ENCODE assay signal across 13 mouse cellular contexts in genomic region chr15:103001370-103001769, GRCm38 (mm10). TPM values are rescaled to one million over a fixed set of nuclear protein-coding genes. Genes with fewer than 3 reads are reported as not detected.
DNase-seq lines count a peak whose midpoint lies in the region; ATAC-seq and TF ChIP-seq lines count a peak whose summit lies in the region.
"Had no signal": no experiment of that assay in that cellular context is flagged by ENCODE, and none has a peak within 500 bp of the region (broad histone marks: within the 10 kb centered on the region; RNA-seq: fewer than 3 reads in every experiment).

No protein-coding gene starts in this region.

- H3K4me1 ChIP-seq in heart, embryonic 16.5 days (ENCODE audit: control insufficient read depth, insufficient read depth, low read length) = peaks cover 10% of the 10 kb centered on the region; the same call in 1 of the 2 replicates
- peaks cover 86% of the 10 kb centered on the region for H3K4me1 ChIP-seq in G1E (ENCODE audit: insufficient read depth, low read depth, low read length)
- peaks cover 10% of the 10 kb centered on the region for H3K4me1 ChIP-seq in intestine, embryonic 14.5 days (replicated peaks; ENCODE audit: control insufficient read depth, insufficient read depth, low read length)
- H3K4me1 ChIP-seq in neural tube, embryonic 12.5 days = peaks cover 64% of the 10 kb centered on the region

- ATAC-seq in heart, embryonic 16.5 days (replicated peaks; ENCODE audit: extremely low read depth, insufficient read depth, low FRiP score) = 0 out of 2 replicates have a peak, but pooled peaks have one; percentile 37
- no peak for ATAC-seq in G1E (ENCODE audit: extremely low read depth, insufficient number of reproducible peaks, low FRiP score, poor library complexity, severe bottlenecking)
- no peak for ATAC-seq in intestine, embryonic 14.5 days (replicated peaks; ENCODE audit: low FRiP score, low TSS enrichment, low read depth)
- ATAC-seq in neural tube, embryonic 12.5 days (ENCODE audit: low FRiP score, low read depth) = no peak
- ATAC-seq in frontal cortex, adult (ENCODE audit: low TSS enrichment) = no peak
- ATAC-seq: lung, postnatal 0 days had no signal

- no peak overlapping the region for H3K9ac ChIP-seq in heart, embryonic 16.5 days (ENCODE audit: low read length)
- H3K9ac ChIP-seq in intestine, embryonic 14.5 days (ENCODE audit: low read length) = peak overlapping the region; percentile 68
- peak overlapping the region; percentile 96 for H3K9ac ChIP-seq in neural tube, embryonic 12.5 days

- H3K27ac ChIP-seq in heart, embryonic 16.5 days (ENCODE audit: low read length) = no peak overlapping the region
- peak overlapping the region; percentile 29 for H3K27ac ChIP-seq in intestine, embryonic 14.5 days (ENCODE audit: low read depth)
- peak overlapping the region; percentile 91 for H3K27ac ChIP-seq in neural tube, embryonic 12.5 days

- H3K9me3 ChIP-seq in heart, embryonic 16.5 days (replicated peaks; ENCODE audit: control insufficient read depth, low read length) = no peaks in the 10 kb centered on the region
- H3K9me3 ChIP-seq in G1E (replicated peaks) = no peaks in the 10 kb centered on the region
- H3K9me3 ChIP-seq in intestine, embryonic 14.5 days (ENCODE audit: control insufficient read depth, low read length) = no peaks in the 10 kb centered on the region
- H3K9me3 ChIP-seq in neural tube, embryonic 12.5 days = no peaks in the 10 kb centered on the region

- peaks cover 93% of the 10 kb centered on the region for H3K27me3 ChIP-seq in heart, embryonic 16.5 days (ENCODE audit: control insufficient read depth, insufficient read depth, low read length)
- no peaks in the 10 kb centered on the region for H3K27me3 ChIP-seq in G1E (ENCODE audit: insufficient read depth, low read length)
- peaks cover 100% of the 10 kb centered on the region for H3K27me3 ChIP-seq in intestine, embryonic 14.5 days (replicated peaks; ENCODE audit: control insufficient read depth, insufficient read depth, low read length)
- H3K27me3 ChIP-seq in neural tube, embryonic 12.5 days (replicated peaks) = 0 out of 2 replicates have a peak, but pooled peaks cover 4% of the 10 kb centered on the region

- H3K36me3 ChIP-seq in heart, embryonic 16.5 days (ENCODE audit: control insufficient read depth, insufficient read depth) = no peaks in the 10 kb centered on the region
- peaks cover 17% of the 10 kb centered on the region for H3K36me3 ChIP-seq in G1E (replicated peaks)
- no peaks in the 10 kb centered on the region for H3K36me3 ChIP-seq in intestine, embryonic 14.5 days (ENCODE audit: control insufficient read depth, insufficient read depth, low read length)
- H3K36me3 ChIP-seq in neural tube, embryonic 12.5 days = no peaks in the 10 kb centered on the region

- H3K4me2 ChIP-seq in heart, embryonic 16.5 days (ENCODE audit: low read depth, low read length) = peak overlapping the region; percentile 6; the same call in 1 of the 2 replicates
- peak overlapping the region; percentile 64 for H3K4me2 ChIP-seq in intestine, embryonic 14.5 days (ENCODE audit: low read length)
- peak overlapping the region; percentile 86 for H3K4me2 ChIP-seq in neural tube, embryonic 12.5 days (replicated peaks)

- WGBS in heart, embryonic 16.5 days = 34% methylated on average over 2 of the region's 2 CpGs
- WGBS in intestine, embryonic 14.5 days = 46% methylated on average over 2 of the region's 2 CpGs
- WGBS in neural tube, embryonic 12.5 days = 18% methylated on average over 2 of the region's 2 CpGs

- TF ChIP-seq CTCF in G1E (IDR thresholded peaks at IDR 0.05; ENCODE audit: low read depth, low read length) = no peak

- no peak for DNase-seq in heart, adult 9 months (ENCODE audit: low spot score in 2 of 2)
- DNase-seq in G1E (ENCODE audit: low spot score) = no peak
- DNase-seq in intestine, embryonic 14.5 days (ENCODE audit: low spot score) = no peak
- DNase-seq in right cerebral cortex, adult 18-20 months = no peak
- DNase-seq: cerebellum, adult 9-11 months; retina, postnatal 1 day; thymus, postnatal 4 days had no signal

- no peak overlapping the region for H3K4me3 ChIP-seq in heart, embryonic 16.5 days (ENCODE audit: low read length)
- H3K4me3 ChIP-seq in G1E (ENCODE audit: low read depth, low read length) = peak overlapping the region; percentile 74; the same call in 1 of the 2 replicates
- peak overlapping the region; percentile 42; the same call in 1 of the 2 replicates for H3K4me3 ChIP-seq in intestine, embryonic 14.5 days (ENCODE audit: low read depth, low read length)
- H3K4me3 ChIP-seq in neural tube, embryonic 12.5 days = peak overlapping the region; percentile 76

RNA-seq across cellular contexts. Expression of gene Hoxc6, which starts 3.3 kb away (rescaled TPM):
- polyA plus RNA-seq in heart, embryonic 16.5 days (2015; fragmentation: Nextera tagmentation; extraction: Ambion mirVana) = 0.16 TPM in 1 of 2 replicates, not detected in the other
- total RNA-seq in G1E (2014; fragmentation: Nextera tagmentation) = 16.3 and 37.1 TPM in 2 replicates
- total RNA-seq in G1E (2017) = 8.6 and 12.0 TPM in 2 replicates
- polyA plus RNA-seq in G1E (2012) = 27.1 and 28.6 TPM in 2 replicates
- 6.1 and 9.6 TPM in 2 replicates for polyA plus RNA-seq in intestine, embryonic 14.5 days (2014; fragmentation: Nextera tagmentation; extraction: Ambion mirVana)
- polyA plus RNA-seq in neural tube, embryonic 12.5 days (2016; fragmentation: Nextera tagmentation; extraction: Ambion mirVana) = 68.8 and 77.1 TPM in 2 replicates
- total RNA-seq: layer of hippocampus, adult 8-10 months had no signal
- polyA plus RNA-seq: lung, postnatal 0 days had no signal

RNA-seq across cellular contexts. Expression of gene Hoxc8, which starts 11.0 kb away (rescaled TPM):
- not detected in 2 replicates for polyA plus RNA-seq in heart, embryonic 16.5 days (2015; fragmentation: Nextera tagmentation; extraction: Ambion mirVana)
- total RNA-seq in G1E (2014; fragmentation: Nextera tagmentation) = 21.1 and 26.6 TPM in 2 replicates
- total RNA-seq in G1E (2017) = 2.0 and 2.7 TPM in 2 replicates
- polyA plus RNA-seq in G1E (2012) = 10.1 and 12.2 TPM in 2 replicates
- 9.5 and 11.9 TPM in 2 replicates for polyA plus RNA-seq in intestine, embryonic 14.5 days (2014; fragmentation: Nextera tagmentation; extraction: Ambion mirVana)
- 44.5 and 65.6 TPM in 2 replicates for polyA plus RNA-seq in neural tube, embryonic 12.5 days (2016; fragmentation: Nextera tagmentation; extraction: Ambion mirVana)
- total RNA-seq: layer of hippocampus, adult 8-10 months had no signal
- polyA plus RNA-seq: hindbrain, embryonic 11.5 days; lung, postnatal 0 days had no signal

RNA-seq across cellular contexts. Expression of gene Hoxc4, which starts 17.4 kb away (rescaled TPM):
- 0.45 TPM in 2 replicates for polyA plus RNA-seq in heart, embryonic 16.5 days (2015; fragmentation: Nextera tagmentation; extraction: Ambion mirVana)
- total RNA-seq in G1E (2014; fragmentation: Nextera tagmentation) (29.3 and 33.9 TPM in 2 replicates), G1E (2017) (11.0 and 12.2 TPM in 2 replicates)
- polyA plus RNA-seq in G1E (2012) = 60.1 and 65.8 TPM in 2 replicates
- 14.6 and 15.6 TPM in 2 replicates for polyA plus RNA-seq in intestine, embryonic 14.5 days (2014; fragmentation: Nextera tagmentation; extraction: Ambion mirVana)
- polyA plus RNA-seq in neural tube, embryonic 12.5 days (2016; fragmentation: Nextera tagmentation; extraction: Ambion mirVana) = 69.5 and 77.4 TPM in 2 replicates
- total RNA-seq: layer of hippocampus, adult 8-10 months had no signal

RNA-seq across cellular contexts. Expression of gene Hoxc9, which starts 25.1 kb away (rescaled TPM):
- polyA plus RNA-seq in heart, embryonic 16.5 days (2015; fragmentation: Nextera tagmentation; extraction: Ambion mirVana) = not detected in 2 replicates
- total RNA-seq in G1E (2014; fragmentation: Nextera tagmentation) = 5.0 and 7.9 TPM in 2 replicates
- 3.3 and 3.9 TPM in 2 replicates for total RNA-seq in G1E (2017)
- polyA plus RNA-seq in G1E (2012) = 9.8 and 12.0 TPM in 2 replicates
- polyA plus RNA-seq in intestine, embryonic 14.5 days (2014; fragmentation: Nextera tagmentation; extraction: Ambion mirVana) = 1.7 and 1.9 TPM in 2 replicates
- polyA plus RNA-seq in neural tube, embryonic 12.5 days (2016; fragmentation: Nextera tagmentation; extraction: Ambion mirVana) = 45.2 and 47.4 TPM in 2 replicates
- total RNA-seq: layer of hippocampus, adult 8-10 months had no signal
- polyA plus RNA-seq: hindbrain, embryonic 11.5 days; lung, postnatal 0 days had no signal

RNA-seq across cellular contexts. Expression of gene Hoxc5, which starts 34.1 kb away (rescaled TPM):
- polyA plus RNA-seq in heart, embryonic 16.5 days (2015; fragmentation: Nextera tagmentation; extraction: Ambion mirVana) = 0.11 and 0.14 TPM in 2 replicates
- 9.9 and 19.8 TPM in 2 replicates for total RNA-seq in G1E (2014; fragmentation: Nextera tagmentation)
- 7.6 and 9.1 TPM in 2 replicates for total RNA-seq in G1E (2017)
- polyA plus RNA-seq in G1E (2012) = 11.4 and 12.4 TPM in 2 replicates
- 12.2 and 14.1 TPM in 2 replicates for polyA plus RNA-seq in intestine, embryonic 14.5 days (2014; fragmentation: Nextera tagmentation; extraction: Ambion mirVana)
- 32.1 and 35.5 TPM in 2 replicates for polyA plus RNA-seq in neural tube, embryonic 12.5 days (2016; fragmentation: Nextera tagmentation; extraction: Ambion mirVana)
- total RNA-seq: layer of hippocampus, adult 8-10 months had no signal
- polyA plus RNA-seq: lung, postnatal 0 days had no signal

Comparison
In these comparisons a context has a peak if more than half of its experiments do, and no peak if none do; other contexts are left out.
1. H3K4me2 ChIP-seq: peak in every context shown above with its lines; median percentile 86 in neural tube, embryonic 12.5 days; 64 in intestine, embryonic 14.5 days; 6 in heart, embryonic 16.5 days.
2. RNA of gene Hoxc8, which starts 11.0 kb away (polyA plus RNA-seq): 44.5 to 65.6 TPM in neural tube, embryonic 12.5 days, 10.1 to 12.2 TPM in G1E and 9.5 to 11.9 TPM in intestine, embryonic 14.5 days; not detected in heart, embryonic 16.5 days; every median in the first group is over 10 times any median in the second.
3. RNA of gene Hoxc4, which starts 17.4 kb away (polyA plus RNA-seq): 69.5 to 77.4 TPM in neural tube, embryonic 12.5 days, 60.1 to 65.8 TPM in G1E and 14.6 to 15.6 TPM in intestine, embryonic 14.5 days; 0.45 TPM in heart, embryonic 16.5 days; every median in the first group is over 10 times any median in the second.